Mouse (Mus musculus) common myeloid progenitor, adult 5-6 weeks (primary cell): Measurements from ENCODE around the gene Btbd17. TPM values are rescaled to one million over a fixed set of nuclear protein-coding genes. Genes with fewer than 3 reads are reported as not detected.

Source experiments
- ATAC-seq: replicated peaks from 2 replicates; pipeline ENCODE4 v1.8.0; 2016; ENCODE audit warnings: low read depth, mild to moderate bottlenecking, moderate TSS enrichment, inconsistent platforms; ENCODE audit not compliant: poor library complexity, severe bottlenecking
- total RNA-seq: library from RNA; stranded (forward); fragments of 200-1000, 187-1606 nt; gene quantifications from 2 replicates; pipeline ENCODE4 v1.2.3, GENCODE M21; 2017

Gene Btbd17
- total RNA-seq = not detected in 2 replicates

DNA sequence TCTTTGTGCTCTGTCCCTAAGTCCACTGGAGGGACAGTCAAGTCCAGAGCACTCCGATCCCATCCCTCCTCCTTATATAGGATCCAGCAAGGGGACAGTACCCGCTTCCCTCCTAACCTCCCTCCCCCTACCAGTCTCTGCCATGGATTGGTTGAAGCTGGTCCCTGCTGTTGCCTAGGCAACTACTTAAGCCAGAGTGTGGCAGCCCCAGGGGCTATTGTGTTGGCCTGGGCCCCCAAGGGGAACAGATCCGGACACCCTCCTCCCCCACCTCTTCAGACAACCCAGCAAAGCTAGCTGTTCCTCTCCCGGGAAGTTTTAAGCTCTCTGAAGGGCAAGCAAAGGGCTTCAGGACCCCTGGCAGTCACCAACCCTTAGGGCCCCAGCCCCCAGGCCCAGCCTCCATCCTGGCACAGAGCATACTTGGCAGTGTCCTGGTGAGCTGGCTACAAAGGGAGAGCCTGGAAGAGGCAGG, at the start of gene Btbd17:
Gene Btbd17 (minus strand): TSS at position 98 of the 475 bp plus-strand sequence.
- no peak for ATAC-seq

DNA sequence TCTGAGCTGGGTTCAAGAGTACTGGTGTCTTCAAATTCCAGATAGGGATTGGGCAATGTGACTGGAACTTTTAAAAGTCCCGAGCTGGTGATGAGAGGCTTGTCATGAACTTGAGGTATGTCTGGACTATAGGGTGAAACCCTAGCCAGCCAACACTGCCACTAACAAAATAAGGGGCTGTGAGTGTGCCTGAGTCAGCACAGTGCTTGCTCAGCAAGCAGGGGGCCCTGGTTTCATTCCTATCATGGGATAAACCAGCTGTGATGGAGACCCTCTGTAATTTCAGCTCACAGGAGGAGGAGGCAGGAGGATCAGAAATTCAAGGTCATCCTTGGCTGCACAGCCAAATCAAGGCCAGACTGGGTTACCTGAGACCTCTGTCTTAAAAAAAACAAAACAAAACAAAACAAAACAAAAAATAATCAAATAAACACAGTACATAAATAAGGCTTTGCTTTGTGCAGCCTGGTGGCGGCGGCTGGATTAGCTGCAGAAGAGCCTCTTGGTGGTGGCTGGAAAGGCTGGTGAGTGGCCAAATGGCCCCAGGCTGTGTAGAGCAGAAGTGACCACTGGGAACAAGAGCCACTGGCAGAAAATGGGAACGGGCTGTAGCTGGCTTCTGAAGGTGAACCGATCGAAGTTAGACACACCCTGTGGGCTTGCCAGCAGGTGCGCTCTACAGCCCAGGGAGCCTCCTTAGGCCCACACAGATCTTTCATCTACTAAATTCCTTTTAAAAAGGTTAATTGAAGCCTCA, 48.9 kb upstream of the Btbd17 start:
- no peak for ATAC-seq

DNA sequence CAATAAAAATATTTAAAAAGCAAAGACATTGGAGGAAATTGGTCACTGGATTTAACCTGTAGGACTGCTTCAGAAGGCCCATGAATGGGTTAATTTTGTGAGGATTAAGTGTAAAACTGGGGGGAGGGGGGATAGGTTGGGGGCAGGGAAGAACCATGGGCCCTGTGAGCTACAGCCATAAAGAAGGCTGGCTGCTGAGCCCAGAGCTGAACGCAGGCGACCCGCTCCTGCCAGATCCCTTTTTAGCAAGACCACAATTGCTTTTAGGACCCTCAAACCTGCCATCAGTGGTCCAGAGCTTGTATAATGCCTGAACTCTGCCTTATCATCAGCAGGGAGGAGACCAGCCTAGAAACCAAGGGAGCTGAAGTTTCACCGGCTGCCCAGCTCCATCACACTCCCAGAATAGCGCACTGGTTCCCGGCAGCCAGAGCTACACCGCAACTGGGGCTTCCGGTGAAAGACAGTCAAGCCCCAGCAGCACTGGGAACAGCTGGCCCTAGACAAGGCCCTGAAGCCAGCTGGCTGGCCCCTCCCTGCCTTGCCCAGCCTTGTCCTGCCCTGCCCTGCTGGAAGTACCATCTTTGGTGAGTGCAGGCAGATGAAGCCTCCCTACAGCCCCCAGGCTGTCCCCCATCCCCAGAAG, 48.2 kb upstream of the Btbd17 start:
- ATAC-seq = peak; percentile 86

DNA sequence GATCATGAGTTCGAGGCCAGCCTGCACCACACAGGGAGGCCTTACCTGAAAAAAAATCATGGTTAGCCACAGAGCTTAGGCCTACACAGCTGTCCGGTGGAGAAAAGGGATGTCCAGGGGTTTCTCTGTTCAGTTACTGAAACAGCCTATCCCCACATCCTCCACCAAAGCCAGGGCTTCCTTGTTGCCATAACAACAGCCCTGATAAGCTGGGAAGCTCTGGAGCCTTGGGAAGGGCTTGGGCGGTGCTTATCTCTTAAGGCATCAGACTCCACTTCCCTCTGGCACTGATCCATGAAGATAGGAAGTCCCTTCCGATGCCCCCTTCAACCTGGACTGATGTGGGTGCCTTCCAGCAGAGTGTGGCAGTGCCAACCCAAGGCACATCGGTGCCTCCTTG, 37.4 kb upstream of the Btbd17 start:
- no peak for ATAC-seq

DNA sequence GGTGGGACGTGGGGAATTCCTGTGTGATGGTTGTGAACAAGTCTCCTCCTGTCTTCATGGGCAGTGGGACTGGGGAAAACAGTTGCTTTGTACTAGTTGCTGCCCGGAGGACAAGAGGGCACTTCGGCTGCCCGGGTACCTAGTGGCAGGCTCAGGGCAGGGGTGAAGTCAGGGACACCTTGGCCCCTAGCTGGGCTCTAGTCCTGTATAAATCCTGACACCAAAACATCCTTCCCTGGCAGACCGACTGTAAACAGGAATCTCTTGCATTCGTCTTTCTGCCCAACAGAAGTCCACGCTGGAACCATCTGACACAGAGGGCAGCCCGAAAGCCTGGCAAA, 34.7 kb upstream of the Btbd17 start:
- ATAC-seq = no peak

DNA sequence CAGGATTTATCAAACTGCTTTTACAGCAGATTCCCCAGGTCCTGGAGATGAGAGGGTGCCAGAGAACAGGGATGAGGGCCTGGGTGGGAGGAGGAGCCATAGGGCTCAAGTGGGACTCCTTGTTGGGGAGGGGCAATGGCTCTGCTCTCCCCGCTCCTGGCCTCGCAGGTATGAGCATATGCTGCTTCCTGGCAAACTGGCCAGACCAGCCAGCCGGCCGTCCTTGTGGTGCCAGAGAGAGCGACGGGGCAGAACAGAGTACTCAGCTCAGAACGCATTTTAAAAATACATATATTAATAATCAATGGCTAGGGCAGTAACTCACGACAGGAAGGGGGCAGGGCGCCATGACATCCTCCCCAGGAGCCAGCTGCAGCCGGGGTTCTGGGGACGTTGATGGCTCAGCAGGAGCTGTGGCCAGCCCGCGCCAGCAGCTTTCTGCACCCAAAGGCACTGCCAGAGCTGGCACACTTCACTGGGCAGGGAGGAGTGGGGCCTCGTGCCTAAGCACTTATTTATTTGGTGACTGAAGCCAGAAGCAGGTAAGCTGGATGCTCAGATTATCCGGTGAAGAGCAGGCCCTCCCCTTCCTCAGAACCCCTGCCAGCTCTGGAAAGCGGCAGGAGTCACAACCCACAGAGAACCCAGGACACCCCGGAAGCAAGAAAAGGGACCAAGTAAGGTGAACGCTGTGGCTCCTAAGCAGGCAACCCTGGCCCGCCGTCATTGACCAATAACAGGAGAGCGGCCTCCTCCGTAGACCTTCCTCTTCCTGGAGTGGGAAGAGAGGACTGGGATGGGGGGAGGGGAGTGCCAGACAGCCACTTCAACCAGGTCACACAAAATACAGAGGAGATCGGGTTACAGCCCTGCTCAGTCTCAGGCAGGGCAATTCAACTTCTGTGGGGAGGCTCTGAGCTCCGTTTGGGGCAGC, 34.0 kb upstream of the Btbd17 start:
- peak; percentile 57 for ATAC-seq

DNA sequence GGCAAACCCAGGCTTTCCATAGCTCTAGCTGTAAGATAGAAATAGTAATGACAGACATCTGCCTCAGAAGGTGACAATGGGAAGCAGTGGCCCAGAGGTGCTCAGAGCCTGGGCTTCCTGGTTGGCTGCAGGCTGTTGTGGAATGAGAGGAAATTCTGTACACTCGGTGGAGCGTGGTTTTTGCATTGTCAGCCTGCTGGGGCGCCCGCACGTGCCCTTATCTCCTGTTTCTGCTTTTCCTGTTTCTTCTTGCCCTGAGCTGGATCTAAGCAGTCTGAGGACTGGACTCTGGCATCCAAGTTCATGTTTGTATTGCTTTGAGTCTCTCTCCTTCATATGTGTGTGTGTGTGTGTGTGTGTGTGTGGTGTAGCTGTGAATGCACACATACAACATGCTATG, 30.9 kb upstream of the Btbd17 start:
- ATAC-seq = peak; percentile 77

DNA sequence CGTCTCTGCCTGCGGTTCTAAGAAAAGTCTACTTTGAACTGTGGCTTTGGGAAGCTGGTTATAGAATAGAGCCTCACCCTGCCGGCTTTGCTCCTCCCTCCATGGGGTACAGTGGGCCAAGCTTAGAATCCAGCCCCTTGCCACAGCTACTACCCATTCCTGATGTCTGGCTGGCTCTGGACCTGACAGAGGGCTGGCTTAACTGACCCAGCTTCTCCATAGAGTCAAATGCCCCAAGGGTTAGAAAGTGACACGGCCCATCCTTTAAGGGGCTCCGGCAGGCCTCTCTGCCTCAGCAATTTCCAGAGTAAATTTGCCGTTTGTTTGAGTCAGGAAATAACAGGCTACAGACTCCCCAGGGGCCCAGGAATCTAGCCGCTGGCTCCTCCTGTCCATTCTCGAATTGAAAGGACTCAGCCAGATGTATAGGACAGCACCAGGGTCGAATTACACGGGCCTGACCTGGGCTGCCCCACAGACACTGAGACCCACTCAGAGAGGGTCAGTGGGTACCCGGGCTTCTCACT, 27.5 kb upstream of the Btbd17 start:
- no peak for ATAC-seq

DNA sequence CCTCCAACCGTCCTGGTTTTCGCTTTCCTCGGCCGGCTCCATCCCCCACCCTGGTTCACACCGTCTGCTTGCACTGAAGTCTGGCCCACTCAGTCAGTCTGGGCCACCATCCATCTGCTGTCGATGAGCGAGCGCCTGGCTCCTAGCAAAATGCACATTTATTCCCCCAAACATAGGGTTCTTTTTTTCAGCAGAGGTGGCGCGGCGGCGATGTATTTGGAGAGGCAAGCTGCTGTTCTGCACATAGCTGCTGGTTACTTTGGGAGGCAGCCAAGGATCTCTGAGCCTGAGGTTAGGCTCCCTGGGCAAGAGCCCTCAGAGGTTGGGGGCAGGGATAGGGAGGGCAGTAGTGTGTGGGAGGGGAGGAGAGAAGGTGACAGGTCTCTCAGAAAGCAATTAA, 27.0 kb upstream of the Btbd17 start:
- no peak for ATAC-seq

DNA sequence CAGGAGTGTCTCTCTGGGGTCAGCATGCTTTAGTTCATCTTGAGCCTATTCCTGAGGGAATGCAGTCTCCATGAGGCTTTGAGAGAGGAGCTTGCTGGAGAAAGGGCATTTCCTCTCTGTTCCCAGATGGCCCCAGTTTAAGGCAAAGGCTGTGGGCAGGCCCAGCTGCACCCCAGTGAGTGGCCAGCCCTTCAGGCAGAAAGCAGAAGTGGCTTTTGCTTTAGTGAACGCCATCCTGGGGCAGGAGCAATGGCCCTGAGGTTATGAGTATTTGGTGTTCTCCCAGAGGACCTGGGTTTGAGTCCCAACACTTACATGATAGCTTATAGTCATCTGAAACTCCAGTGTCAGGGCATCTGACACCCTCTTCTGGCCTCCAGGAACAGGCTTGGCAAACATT, 25.6 kb upstream of the Btbd17 start:
- ATAC-seq = peak; percentile 71

DNA sequence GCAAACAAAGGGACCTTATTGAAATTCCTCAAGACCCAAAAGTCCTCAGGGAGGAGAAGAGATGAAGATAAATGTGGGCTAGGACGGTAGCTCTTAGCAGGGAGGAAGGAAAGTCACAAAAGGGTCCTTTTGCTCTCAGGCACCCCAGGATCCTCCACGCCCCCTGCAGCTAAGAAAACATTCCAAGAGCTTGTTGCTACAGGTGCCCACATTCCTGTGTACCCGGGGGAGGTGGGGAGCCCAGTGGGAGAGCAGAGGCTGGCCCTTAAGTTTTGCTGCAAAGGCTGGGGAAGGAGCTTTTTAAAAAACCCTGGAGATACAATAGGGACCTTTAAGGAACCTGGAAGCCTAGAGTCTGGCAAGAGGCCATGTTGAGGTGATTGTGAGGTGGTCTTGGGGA, 24.7 kb upstream of the Btbd17 start:
- ATAC-seq = no peak

DNA sequence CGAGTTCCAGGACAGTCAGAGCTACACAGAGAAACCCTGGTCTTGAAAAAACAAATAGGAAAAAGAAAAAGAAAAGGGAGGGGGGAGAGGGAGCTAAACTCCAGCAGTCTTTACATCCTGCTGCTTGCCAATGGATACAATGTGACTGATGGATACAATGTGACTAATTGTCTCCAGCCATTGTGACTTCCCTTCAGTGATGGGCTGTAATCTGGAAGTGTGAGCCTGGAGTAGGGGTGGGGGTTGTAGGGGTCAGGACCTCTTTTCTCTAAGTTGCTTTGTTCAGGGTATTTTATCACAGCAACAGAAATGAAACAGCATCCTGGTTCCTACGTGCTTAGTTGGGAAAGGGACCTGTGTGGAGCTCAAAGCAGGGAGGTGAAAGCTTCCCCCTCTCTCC, 23.4 kb upstream of the Btbd17 start:
- ATAC-seq = no peak

DNA sequence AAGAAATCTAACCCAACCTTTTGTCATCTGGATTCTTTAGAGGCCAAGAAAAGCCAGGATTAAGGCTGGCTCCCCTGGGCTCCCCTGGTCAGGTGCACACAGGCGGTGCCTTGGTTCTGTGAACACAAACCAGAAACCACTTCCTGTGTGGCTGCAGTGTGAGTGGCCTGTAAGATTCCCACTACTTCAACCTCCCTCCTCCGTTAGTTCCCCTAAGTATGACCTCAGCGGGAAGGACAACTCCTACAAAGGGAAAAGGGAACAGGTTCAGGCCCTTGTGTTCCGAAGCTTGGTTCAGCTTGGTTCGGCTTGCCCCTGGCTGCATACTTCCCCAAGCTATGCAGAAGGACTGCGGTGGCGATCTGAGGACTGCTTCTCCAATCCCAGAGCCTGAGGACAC, 22.4 kb upstream of the Btbd17 start:
- ATAC-seq = peak; percentile 59

DNA sequence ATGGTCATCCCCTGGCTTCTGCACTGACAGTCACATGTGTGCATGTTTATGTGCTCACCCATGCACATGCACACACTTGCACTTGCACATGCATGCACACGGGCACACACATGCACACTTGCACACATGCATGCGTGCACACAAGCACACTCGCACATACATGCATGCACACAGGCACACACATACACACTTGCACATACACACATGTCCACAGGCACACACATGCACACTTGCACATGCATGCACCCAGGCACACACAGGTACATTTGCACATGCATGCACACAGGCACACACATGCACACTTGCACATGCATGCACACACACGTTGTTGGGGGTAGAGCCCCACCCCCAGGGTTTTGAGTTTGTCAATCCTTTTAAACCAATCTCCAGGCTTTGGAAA, 21.2 kb upstream of the Btbd17 start:
- no peak for ATAC-seq

DNA sequence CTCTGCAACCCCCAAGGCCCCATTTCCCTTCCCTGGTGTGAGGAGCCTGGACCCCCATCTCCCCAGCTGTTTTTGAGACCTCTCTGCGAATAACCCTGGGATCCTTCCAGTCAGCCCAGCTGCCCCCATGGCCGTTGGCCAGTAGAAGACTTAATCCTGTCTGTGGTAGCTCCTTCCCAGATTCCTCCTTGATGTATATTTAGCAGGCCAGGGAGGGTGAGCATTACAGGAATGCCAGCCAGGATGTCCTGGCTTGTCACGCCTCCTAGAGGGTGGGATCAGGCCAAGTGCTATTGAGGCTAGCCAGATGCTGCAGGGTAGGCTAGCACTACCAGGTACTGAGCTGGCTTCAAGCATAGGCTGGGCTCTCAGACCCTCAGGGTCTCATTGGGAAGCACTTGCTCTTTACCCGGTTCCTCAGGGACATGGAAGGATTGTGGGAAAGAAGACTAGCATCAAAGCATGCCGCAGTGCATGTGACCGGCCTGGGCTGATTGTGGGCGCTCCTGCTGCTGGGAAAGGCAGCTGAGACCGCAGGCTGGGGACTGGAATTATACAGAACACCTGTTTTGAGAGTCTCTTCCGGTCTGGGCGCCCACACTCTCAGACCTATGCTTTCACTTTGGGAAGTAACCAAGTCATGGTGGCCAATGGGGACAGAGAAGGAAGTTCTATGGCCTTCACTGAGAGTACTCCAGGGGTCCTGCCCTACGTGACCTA, 19.3 kb upstream of the Btbd17 start:
- ATAC-seq = 0 out of 2 replicates have a peak, but pooled peaks have one; percentile 10

DNA sequence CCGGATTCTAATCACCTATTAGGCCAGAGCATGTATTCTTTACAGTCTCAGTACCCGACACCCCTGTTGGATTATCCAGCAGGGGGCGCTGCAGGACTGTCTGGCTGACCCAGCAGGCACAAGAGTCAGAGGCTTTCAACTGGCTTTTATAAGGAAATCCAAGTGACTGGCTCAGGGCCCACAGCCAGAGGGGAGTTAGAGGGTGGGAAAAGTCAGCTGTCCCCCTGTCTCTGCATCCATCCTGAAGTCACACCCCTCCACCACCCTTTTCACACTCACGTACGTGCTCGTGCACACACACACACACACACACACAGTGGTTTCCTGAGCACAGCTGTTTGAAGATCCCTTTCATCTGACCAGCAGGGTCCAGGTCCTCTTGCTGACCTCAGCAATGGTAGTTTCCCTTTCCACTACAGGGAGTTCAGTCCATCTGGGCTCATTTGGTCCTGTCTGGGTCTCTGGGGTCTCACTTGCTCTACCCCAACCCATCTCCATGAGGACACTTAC, 17.0 kb upstream of the Btbd17 start:
- peak; percentile 74 for ATAC-seq

DNA sequence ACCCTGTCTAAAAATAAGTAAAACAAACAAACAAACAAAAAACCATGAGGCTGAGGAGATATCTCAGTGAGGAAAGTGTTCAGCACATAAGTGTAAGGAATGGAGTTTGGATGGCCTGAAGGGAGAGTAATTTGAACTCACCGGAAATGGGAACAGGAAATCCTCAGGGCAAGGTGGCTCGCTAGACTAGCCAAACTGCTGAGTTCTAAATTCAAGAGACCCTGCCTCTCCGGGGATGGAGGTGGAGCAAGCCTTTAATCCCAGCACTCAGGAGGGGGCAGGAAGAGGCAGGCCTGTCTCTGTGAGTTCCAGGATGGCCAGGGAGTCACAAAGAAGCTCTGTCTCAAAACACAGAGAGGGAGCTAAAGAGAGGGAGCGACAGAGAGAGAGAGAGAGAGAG, 14.6 kb upstream of the Btbd17 start:
- ATAC-seq = no peak

DNA sequence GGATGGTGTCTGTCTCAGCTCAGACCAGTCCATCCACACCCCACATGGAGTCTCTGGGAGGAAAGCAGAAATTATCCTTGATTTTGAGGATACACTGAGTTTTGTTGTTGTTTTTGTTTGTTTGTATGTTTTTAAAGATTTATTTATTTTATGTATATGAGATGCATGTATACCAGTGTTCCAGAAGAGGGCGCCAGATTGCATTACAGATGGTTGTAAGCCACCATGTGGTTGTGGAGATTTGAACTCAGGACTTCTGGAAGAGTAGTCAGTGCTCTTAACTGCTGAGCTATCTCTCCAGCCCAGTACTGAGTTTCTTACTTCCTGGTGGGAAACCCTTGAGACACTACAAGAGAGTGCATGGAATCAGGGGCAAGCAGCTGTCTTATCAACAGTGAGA, 13.6 kb upstream of the Btbd17 start:
- ATAC-seq = no peak

DNA sequence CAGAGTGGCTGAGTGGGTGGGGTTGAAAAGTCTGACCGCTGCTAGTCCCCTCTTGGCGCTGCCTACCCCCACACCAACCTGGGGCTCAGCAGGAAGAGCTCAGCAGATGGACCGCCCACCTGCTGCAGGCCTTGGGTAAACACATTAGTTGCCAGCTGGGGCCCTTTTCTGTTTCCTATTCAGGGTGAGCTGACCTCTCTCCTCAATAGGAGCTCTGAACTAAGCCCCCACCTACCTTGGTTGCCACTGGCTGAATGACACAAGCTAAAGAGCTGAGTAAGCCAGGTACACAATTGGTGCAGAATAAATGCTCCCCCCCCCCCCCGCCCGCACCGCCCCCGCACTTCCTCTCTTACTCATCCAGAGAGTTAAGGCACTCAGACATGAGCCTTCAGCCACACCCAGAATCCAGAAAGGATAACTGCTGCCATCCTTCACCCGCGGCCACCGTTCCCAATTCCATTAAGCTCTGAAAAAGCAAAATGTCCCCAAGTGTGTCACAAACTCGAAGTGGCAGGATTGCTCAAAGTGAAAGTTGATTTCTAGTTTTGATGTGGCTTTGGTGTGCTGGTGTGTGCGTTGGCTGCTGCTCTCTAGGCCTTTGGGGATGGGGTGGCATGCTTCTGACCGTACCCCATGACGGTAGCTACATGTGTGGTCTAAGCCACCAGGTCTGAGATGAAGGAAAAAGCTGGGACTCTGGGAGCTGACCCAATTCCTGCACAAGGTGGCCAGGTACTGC, 12.1 kb upstream of the Btbd17 start:
- ATAC-seq = no peak
